Mouse (Mus musculus) CH12.LX (cell line): ENCODE data around the gene 1700016K19Rik. TPM values are rescaled to one million over a fixed set of nuclear protein-coding genes. Genes with fewer than 3 reads are reported as not detected.

Experiments used
- DNase-seq: peaks from one replicate; pipeline ENCODE4 v3.0.0-alpha.2; 2013; ENCODE audit errors: extremely low read depth
- H3K27ac ChIP-seq: 2 replicates; pipeline ENCODE4 v1.5.1; 2012; ENCODE audit warnings: low read depth, mild to moderate bottlenecking, control low read depth, moderate library complexity; ENCODE audit not compliant: insufficient read depth
- H3K27me3 ChIP-seq: replicated peaks from 2 replicates; pipeline ENCODE3; 2012; ENCODE audit warnings: inconsistent platforms
- H3K36me3 ChIP-seq, 2 experiments: replicated peaks in 1 of 2; 2 replicates each; pipeline versions ENCODE3 to v1.6.1; 2012; ENCODE audit warnings: inconsistent platforms in 1 of 2, low read length in 1 of 2, mild to moderate bottlenecking in 1 of 2, mixed read lengths in 1 of 2, moderate library complexity in 1 of 2; ENCODE audit not compliant: control insufficient read depth in 1 of 2, insufficient read depth in 1 of 2
- H3K4me1 ChIP-seq, 2 experiments: 2 replicates each; pipeline ENCODE4 v1.6.1; 2012; ENCODE audit warnings: inconsistent platforms in 1 of 2, moderate library complexity in 1 of 2; ENCODE audit not compliant: insufficient read depth in 2 of 2, control insufficient read depth in 1 of 2
- H3K4me2 ChIP-seq: 2 replicates; pipeline ENCODE4 v1.6.1; 2012; ENCODE audit warnings: low read depth, mild to moderate bottlenecking, control low read depth; ENCODE audit not compliant: poor library complexity, insufficient read depth, severe bottlenecking
- H3K4me3 ChIP-seq, 3 experiments: fragments of 150-350 bp in 1 of 3; sonication (generic) in 1 of 3; replicated peaks in 1 of 3; 2 replicates each; pipeline versions ENCODE3 to v1.5.1; 2011 to 2012; ENCODE audit warnings: low read depth in 2 of 3, low read length in 2 of 3, mild to moderate bottlenecking in 2 of 3, moderate library complexity in 2 of 3, control low read depth in 1 of 3, improper control_type of control experiment in 1 of 3, inconsistent platforms in 1 of 3, mixed read lengths in 1 of 3; ENCODE audit not compliant: poor library complexity in 1 of 3
- H3K79me2 ChIP-seq: replicated peaks from 2 replicates; pipeline ENCODE4 v1.6.1; 2012; ENCODE audit warnings: mild to moderate bottlenecking, moderate library complexity; ENCODE audit not compliant: control insufficient read depth, poor library complexity, insufficient read depth, severe bottlenecking; ENCODE audit errors: extremely low read depth
- H3K9ac ChIP-seq: 2 replicates; pipeline ENCODE4 v1.6.1; 2012; ENCODE audit warnings: low read depth, mild to moderate bottlenecking, control low read depth, moderate library complexity; ENCODE audit not compliant: insufficient read depth
- H3K9me3 ChIP-seq: replicated peaks from 2 replicates; pipeline ENCODE3; 2012; ENCODE audit warnings: low read length, inconsistent platforms, mixed read lengths
- CHD1 ChIP-seq: IDR thresholded peaks from 2 replicates; pipeline ENCODE4 v1.6.1; 2012; ENCODE audit warnings: low read depth, low read length, improper control_type of control experiment, inconsistent platforms
- CHD2 ChIP-seq: IDR thresholded peaks from 2 replicates; pipeline ENCODE4 v1.6.1; 2011; ENCODE audit warnings: low read length, improper control_type of control experiment
- CTCF ChIP-seq, 2 experiments: IDR thresholded peaks in 1 of 2; conservative IDR thresholded peaks in 1 of 2; 2 replicates each; pipeline ENCODE4 v1.5.1; 2011 to 2012; ENCODE audit warnings: low read depth in 2 of 2, low read length in 2 of 2, improper control_type of control experiment in 1 of 2, inconsistent platforms in 1 of 2, mild to moderate bottlenecking in 1 of 2, moderate library complexity in 1 of 2
- E2F4 ChIP-seq: IDR thresholded peaks from 2 replicates; pipeline ENCODE4 v1.6.1; 2011; ENCODE audit warnings: low read depth, low read length, improper control_type of control experiment; ENCODE audit not compliant: insufficient replicate concordance
- EP300 ChIP-seq: IDR thresholded peaks from 2 replicates; pipeline ENCODE4 v1.6.1; 2011; ENCODE audit warnings: low read length, improper control_type of control experiment
- ETS1 ChIP-seq: conservative IDR thresholded peaks from 2 replicates; pipeline ENCODE4 v1.6.1; 2012; ENCODE audit warnings: low read depth, mild to moderate bottlenecking, inconsistent platforms, low read length, improper control_type of control experiment, moderate library complexity
- GABPA ChIP-seq: IDR thresholded peaks from 2 replicates; pipeline ENCODE4 v1.6.1; 2012; ENCODE audit warnings: low read depth, low read length, improper control_type of control experiment, inconsistent platforms; ENCODE audit not compliant: insufficient replicate concordance
- HCFC1 ChIP-seq: IDR thresholded peaks from 2 replicates; pipeline ENCODE4 v1.6.1; 2012; ENCODE audit warnings: low read depth, mild to moderate bottlenecking, inconsistent platforms, low read length, improper control_type of control experiment
- JUND ChIP-seq: conservative IDR thresholded peaks from 2 replicates; pipeline ENCODE4 v1.6.1; 2011; ENCODE audit warnings: low read depth, low read length, improper control_type of control experiment
- MAFK ChIP-seq: IDR thresholded peaks from 2 replicates; pipeline ENCODE4 v1.6.1; 2011; ENCODE audit warnings: low read length, improper control_type of control experiment; ENCODE audit not compliant: insufficient replicate concordance
- MAX ChIP-seq: IDR thresholded peaks from 2 replicates; pipeline ENCODE4 v1.6.1; 2011; ENCODE audit warnings: low read length, improper control_type of control experiment
- MAZ ChIP-seq: IDR thresholded peaks from 2 replicates; pipeline ENCODE4 v1.6.1; 2012; ENCODE audit warnings: low read depth, mild to moderate bottlenecking, inconsistent platforms, low read length, improper control_type of control experiment, moderate library complexity
- NELFE ChIP-seq: IDR thresholded peaks from 2 replicates; pipeline ENCODE4 v1.6.1; 2011; ENCODE audit warnings: low read depth, low read length, improper control_type of control experiment
- PAX5 ChIP-seq: IDR thresholded peaks from 2 replicates; pipeline ENCODE4 v1.6.1; 2012; ENCODE audit warnings: low read length, inconsistent platforms, mixed read lengths
- POLR2A ChIP-seq: IDR thresholded peaks from 2 replicates; pipeline ENCODE4 v1.6.1; 2011; ENCODE audit warnings: low read depth, mild to moderate bottlenecking, improper control_type of control experiment, low read length
- POLR2AphosphoS2 ChIP-seq: IDR thresholded peaks from 2 replicates; pipeline ENCODE4 v1.6.1; 2011; ENCODE audit warnings: low read depth, low read length, improper control_type of control experiment
- RCOR1 ChIP-seq: conservative IDR thresholded peaks from 2 replicates; pipeline ENCODE4 v1.6.1; 2012; ENCODE audit warnings: low read depth, mild to moderate bottlenecking, inconsistent platforms, low read length, improper control_type of control experiment
- TCF12 ChIP-seq: IDR thresholded peaks from 2 replicates; pipeline ENCODE4 v1.6.1; 2014; ENCODE audit warnings: low read depth, mild to moderate bottlenecking, inconsistent platforms, low read length, improper control_type of control experiment
- USF1 ChIP-seq: IDR thresholded peaks from 2 replicates; pipeline ENCODE4 v1.6.1; 2014; ENCODE audit warnings: low read depth, mild to moderate bottlenecking, inconsistent platforms, low read length, improper control_type of control experiment
- USF2 ChIP-seq: conservative IDR thresholded peaks from 2 replicates; pipeline ENCODE4 v1.6.1; 2011; ENCODE audit warnings: low read depth, low read length, improper control_type of control experiment
- ZKSCAN1 ChIP-seq: IDR thresholded peaks from 2 replicates; pipeline ENCODE4 v1.6.1; 2012; ENCODE audit warnings: low read depth, inconsistent platforms, low read length, improper control_type of control experiment, borderline replicate concordance
- ZMIZ1 ChIP-seq: IDR thresholded peaks from 2 replicates; pipeline ENCODE4 v1.6.1; 2012; ENCODE audit warnings: low read depth, mild to moderate bottlenecking, inconsistent platforms, low read length, improper control_type of control experiment
- dilution Hi-C: fragments of 300-500 bp; cut with MboI; formaldehyde crosslinking; loops from 2 replicates; pipeline ENCODE4 v1.14.3; 2020; ENCODE audit warnings: low sequenced_read_pairs; ENCODE audit not compliant: extremely low pct_unique_long_range_greater_than_20kb, extremely low pct_ligation_motif_present
- in situ Hi-C: fragments of 300-500 bp; cut with MboI; formaldehyde crosslinking; loops from 3 replicates; pipeline ENCODE4 v1.14.3; 2019; ENCODE audit warnings: low sequenced_read_pairs, low pct_ligation_motif_present, low pct_unique_long_range_greater_than_20kb, mixed read lengths
- polyA plus RNA-seq: library from polyadenylated mRNA; unstranded; fragments of >175 nt; gene quantifications from 2 replicates; pipeline ENCODE4 v1.2.1, GENCODE M21; 2012; ENCODE audit warnings: low read depth; ENCODE audit not compliant: insufficient read length
- total RNA-seq, 2 experiments: library from RNA; depleted of rRNA; stranded (reverse); fragments of 300-350 nt in 1 of 2; fragments of >200 nt in 1 of 2; gene quantifications; 2 replicates each; pipeline ENCODE4 v1.2.3; 2012 to 2014

1700016K19Rik gene
- total and polyA plus RNA-seq, 3 experiments = 0.76 TPM; not detected in 2

DNA sequence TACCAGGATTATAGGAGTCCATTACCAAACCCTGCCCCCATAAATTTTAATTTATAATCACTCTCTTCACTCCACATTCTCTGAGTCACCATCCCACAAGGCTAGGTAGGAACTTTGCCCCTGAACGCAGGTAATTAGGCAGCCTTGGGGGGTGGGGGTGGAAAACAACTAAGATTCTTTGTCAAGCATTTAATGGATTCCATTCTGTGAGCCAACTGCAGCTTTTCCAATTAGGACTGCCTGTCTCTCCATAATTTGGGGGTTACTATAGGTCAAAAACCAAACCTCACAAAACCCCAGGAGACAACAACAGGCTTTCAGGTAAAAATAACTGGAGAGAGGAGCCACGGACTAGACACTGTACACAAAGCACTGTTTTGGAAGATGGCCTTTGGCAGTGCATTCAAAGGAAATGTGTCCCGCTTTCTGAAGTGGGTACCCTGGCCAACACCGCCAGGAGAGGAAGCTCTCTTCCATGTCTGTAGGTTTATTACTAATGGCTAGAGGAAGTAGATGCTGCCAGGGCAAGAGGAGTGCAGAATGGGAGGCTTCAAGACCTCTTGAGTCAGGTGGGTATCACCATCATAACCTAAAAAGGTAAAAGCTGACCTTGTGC, 41.2 kb downstream of the 1700016K19Rik start:
- Histone ChIP-seq H3K27me3 (peaks cover 2% of the 10 kb centered on the region), H3K79me2 (no peaks in the 10 kb centered on the region), H3K4me2 (no peak overlapping the region), H3K9me3 (no peaks in the 10 kb centered on the region), H3K4me1 (no peaks in the 10 kb centered on the region), H3K36me3 (peaks cover 6 to 17% of the 10 kb centered on the region in 2 experiments), H3K9ac (no peak overlapping the region), H3K4me3 (no peak overlapping the region), H3K27ac (no peak overlapping the region)
- TF ChIP-seq NELFE = no peak
- TF ChIP-seq HCFC1 = no peak
- TF ChIP-seq ZKSCAN1 = no peak
- TF ChIP-seq EP300 = no peak
- no peak for TF ChIP-seq USF1
- TF ChIP-seq ETS1 = no peak
- no peak for TF ChIP-seq CHD1
- TF ChIP-seq JUND = no peak
- no peak for TF ChIP-seq PAX5
- TF ChIP-seq TCF12 = no peak
- TF ChIP-seq E2F4 = no peak
- no peak for TF ChIP-seq CTCF (conservative IDR thresholded peaks at IDR 0.05 in 1 of 2, IDR thresholded peaks at IDR 0.05 in 1 of 2; ENCODE audit: low read depth in 2 of 2, low read length in 2 of 2)
- TF ChIP-seq MAFK = no peak
- no peak for TF ChIP-seq RCOR1
- no peak for TF ChIP-seq POLR2A
- no peak for TF ChIP-seq MAZ
- no peak for TF ChIP-seq GABPA
- no peak for DNase-seq
- dilution Hi-C loops = no loop called here
- in situ Hi-C loops = no loop called here

DNA sequence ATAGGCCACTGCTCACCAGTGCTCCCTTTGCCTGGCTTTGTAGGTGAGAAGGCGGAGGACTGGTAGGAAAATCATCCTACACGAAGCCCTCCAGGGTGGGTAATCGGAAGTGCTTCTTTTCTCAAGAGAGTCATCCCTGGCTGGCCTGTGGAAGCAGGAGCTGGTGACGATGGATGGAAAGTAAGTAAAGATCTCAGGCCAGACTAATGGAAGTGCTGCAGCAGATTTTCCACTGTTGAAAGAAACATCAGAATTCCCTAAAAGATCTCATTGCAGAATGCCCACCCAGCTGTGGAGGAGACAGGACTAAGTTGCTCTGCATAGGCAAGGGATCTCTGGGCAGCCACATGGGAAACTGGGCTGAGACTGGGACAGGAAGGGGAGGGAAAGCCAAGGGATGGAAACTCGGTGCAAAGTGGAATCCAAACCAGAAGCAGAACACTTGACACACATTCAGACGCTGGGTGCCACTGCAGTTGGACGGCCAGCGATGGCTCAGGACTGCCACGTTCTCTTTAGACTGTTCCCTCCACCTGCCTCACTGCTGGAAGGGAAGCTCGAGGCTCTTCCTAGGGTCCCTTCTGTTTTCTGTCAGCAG, 42.4 kb downstream of the 1700016K19Rik start:
- no peak overlapping the region for H3K4me3 ChIP-seq
- H3K9ac ChIP-seq = no peak overlapping the region
- H3K27ac ChIP-seq = no peak overlapping the region
- no peak overlapping the region for H3K4me2 ChIP-seq
- H3K27me3 ChIP-seq = peaks cover 2% of the 10 kb centered on the region
- dilution Hi-C loops (no loop called here), in situ Hi-C loops (no loop called here)
- no peaks in the 10 kb centered on the region for H3K9me3 ChIP-seq
- no peaks in the 10 kb centered on the region for H3K4me1 ChIP-seq
- DNase-seq = no peak
- TF ChIP-seq MAX = no peak
- TF ChIP-seq USF2 = no peak
- TF ChIP-seq TCF12 = no peak
- TF ChIP-seq JUND = no peak
- no peak for TF ChIP-seq ZMIZ1
- no peak for TF ChIP-seq POLR2AphosphoS2
- TF ChIP-seq HCFC1 = no peak
- no peak for TF ChIP-seq CHD2
- peaks cover 15 to 30% of the 10 kb centered on the region in 2 experiments for H3K36me3 ChIP-seq
- H3K79me2 ChIP-seq = no peaks in the 10 kb centered on the region
